Mouse (Mus musculus): ENCODE data around the gene B4galt4. TPM values are rescaled to one million over a fixed set of nuclear protein-coding genes. Genes with fewer than 3 reads are reported as not detected.
A peak's percentile ranks its signal among the peaks of the same experiment; 100 is the strongest.

Gene B4galt4
- total RNA-seq, 2 experiments from 2014 or later: 1.8 TPM; not detected in 1

DNA sequence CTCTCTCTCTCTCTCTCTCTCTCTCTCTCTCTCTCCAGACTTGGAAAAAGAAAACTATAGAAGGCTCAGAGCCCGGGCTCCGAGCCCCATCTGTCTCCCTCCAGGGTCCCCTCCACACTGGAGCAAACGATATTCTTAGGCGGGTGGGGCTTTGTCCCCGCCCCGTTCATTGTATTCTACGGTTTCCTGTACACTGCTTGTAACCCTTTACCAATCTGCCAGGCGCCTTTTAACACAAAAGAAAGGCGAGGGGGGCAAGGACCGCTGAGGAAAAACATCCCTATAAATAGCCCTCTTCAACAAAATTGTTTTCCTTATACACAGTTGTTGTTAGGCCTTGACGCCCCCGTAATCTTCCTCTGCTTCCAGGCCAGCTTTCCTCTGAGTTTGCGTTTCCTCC is 17.1 kb upstream of the B4galt4 start:
- ATAC-seq (replicated peaks; ENCODE audit: low FRiP score, low TSS enrichment, poor library complexity, severe bottlenecking): no peak

DNA sequence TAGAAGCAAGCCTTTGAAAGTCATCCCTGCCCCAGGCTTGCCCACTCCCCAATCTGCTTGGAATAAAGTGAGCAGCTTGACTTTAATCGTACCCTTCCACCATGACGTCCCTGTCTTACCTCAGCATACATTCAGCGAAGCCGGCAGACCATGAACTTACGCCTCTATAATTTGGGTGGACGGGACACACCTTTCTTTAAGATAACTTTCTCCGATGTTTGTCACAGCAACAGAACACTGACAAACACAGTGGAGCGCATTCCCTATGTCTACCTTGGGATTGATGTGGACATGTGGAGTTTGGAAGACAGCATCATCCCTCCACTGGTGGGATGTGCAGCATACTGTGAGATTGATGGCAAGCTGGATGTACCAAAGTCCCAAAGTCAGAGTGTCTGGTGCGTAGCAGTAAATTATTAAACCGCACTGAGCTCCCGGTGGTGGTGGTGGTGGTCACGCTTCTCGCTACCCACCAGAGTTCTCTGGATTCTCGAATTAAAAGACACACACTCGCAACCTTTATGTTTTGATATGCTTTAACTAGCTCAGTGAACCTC is 13.4 kb upstream of the B4galt4 start:
- no peak for ATAC-seq (replicated peaks; ENCODE audit: low FRiP score, low TSS enrichment, poor library complexity, severe bottlenecking)

DNA sequence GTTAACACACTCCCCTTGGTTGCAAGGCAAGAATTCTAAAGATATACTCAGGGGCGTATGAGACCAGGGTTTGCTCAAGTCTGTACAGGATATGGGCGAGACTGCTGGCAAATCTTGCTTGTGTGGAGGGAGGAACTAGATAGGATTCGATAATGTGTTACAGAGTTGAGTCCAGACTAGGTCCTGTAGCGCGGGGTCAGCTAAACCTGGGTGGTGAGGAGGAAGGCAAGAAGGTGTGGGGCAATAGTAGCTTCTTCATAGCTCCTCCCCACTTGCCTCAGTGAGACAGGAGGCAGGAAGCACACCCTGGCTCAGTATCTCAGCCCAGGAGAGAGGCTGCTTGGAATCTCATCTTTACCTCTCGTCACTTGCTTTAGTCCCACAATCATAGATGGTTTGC is 12.9 kb upstream of the B4galt4 start:
- ATAC-seq (replicated peaks; ENCODE audit: low FRiP score, low TSS enrichment, poor library complexity, severe bottlenecking): 0 out of 2 replicates have a peak, but pooled peaks have one; percentile 41

DNA sequence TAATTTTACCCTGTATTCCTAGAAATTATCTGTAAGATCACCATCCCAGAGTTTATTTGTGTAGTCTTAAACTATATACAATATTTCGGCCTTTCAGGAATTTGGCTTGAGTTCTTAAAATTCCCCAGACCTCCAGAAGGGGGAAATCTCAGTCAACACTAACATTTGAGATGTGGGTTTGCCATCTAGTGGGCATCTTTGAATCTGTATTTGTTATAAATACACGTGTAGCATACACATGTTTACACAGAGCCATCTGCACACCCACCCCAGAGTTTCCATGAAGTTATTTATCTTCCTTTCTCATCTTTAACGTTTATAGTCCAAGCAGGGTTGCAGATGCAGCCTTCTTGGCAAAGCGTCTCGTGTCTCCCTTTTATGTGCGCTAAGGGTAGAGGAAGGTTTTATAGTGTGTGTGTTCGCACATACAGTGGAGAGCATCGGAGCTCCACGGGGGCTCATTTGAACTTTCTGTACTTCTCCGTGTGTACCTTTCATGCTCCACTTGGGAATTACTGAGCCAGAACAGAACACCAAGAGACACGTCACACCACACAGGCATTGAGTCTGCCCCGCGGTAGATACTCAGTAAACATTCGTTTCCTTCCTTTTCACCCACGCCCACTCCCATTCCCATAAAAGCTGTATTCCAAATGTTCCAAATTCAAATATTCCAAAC is 12.3 kb upstream of the B4galt4 start:
- peak; percentile 74 for ATAC-seq (replicated peaks; ENCODE audit: low FRiP score, low TSS enrichment, poor library complexity, severe bottlenecking)

DNA sequence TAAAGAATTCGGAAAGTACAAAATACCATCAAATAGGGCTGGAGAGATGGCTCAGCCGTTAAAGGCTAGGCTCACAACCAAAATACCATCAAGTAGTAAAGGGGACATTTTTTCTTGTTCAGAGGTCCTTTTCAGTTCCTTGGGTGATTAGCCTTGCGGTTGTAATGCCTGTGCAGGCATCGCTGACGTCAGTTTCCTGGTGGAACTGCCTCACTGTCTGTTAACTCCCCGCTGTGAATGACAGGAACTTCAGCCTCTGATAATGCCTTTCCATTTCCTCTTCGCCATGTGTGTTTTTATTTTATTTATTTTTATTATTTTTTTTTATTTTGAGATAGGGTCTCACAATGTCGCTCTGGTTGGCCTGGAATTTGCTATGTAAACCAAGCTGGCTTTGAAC is 11.1 kb upstream of the B4galt4 start:
- ATAC-seq (replicated peaks; ENCODE audit: low FRiP score, low TSS enrichment, poor library complexity, severe bottlenecking): 0 out of 2 replicates have a peak, but pooled peaks have one; percentile 65

DNA sequence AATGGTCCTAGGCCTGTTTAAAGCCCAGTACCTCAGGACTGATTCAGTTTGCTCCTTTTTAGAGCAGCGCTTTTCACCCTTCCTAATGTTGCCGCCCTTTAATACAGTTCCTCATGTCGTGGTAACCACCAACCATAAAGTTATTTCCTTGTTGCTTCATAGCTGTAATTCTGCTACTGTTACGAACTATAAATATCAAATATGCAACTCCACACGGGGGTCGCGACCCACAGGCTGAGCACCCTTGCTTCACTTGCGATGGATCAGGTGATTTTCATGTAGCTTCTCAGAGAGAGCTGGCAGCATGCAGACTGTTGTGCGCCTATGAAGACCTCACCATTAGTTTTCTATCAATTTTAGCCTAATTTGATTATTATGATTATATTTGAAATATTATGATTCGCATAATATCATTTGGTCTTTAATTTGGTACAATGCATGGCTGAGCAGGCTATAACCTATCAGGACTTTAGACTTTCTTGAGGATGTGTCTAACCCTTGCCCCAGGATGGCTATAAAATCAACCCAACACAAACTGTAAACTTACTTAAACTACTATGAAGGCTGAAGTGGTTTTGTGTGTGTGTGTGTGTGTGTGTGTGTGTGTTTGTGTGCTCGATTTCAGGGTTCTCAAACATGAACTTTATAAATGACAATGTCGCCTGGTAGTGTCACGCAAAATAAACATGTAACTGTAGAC is 710 bp upstream of the B4galt4 start:
- ATAC-seq (replicated peaks; ENCODE audit: low FRiP score, low TSS enrichment, poor library complexity, severe bottlenecking): no peak

DNA sequence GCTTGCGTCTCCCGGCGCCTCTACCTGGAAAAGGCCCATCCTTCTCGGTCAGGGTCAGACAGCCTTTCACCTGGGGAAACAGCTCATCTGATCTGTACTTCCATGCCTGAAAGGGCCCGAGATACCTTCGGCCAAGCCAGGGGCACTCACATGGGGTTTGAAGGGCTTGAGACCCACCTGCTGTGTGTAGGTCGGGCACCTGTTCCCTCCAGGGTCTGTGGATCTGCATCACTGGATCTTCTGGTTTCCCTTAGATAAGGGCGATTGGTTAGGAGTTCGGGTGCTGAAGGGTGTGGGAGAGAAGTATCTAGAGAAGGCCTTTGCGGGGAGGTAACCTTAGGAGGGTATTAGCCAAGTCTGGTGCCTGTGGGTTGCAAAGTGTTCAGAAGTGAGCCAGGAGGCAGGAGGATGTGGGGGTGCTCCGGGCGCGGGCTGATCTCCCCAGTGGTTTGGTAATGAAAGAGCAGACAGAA is 631 bp downstream of the B4galt4 start:
- peak; percentile 52; the same call in 1 of the 2 replicates for ATAC-seq (replicated peaks; ENCODE audit: low FRiP score, low TSS enrichment, poor library complexity, severe bottlenecking)

DNA sequence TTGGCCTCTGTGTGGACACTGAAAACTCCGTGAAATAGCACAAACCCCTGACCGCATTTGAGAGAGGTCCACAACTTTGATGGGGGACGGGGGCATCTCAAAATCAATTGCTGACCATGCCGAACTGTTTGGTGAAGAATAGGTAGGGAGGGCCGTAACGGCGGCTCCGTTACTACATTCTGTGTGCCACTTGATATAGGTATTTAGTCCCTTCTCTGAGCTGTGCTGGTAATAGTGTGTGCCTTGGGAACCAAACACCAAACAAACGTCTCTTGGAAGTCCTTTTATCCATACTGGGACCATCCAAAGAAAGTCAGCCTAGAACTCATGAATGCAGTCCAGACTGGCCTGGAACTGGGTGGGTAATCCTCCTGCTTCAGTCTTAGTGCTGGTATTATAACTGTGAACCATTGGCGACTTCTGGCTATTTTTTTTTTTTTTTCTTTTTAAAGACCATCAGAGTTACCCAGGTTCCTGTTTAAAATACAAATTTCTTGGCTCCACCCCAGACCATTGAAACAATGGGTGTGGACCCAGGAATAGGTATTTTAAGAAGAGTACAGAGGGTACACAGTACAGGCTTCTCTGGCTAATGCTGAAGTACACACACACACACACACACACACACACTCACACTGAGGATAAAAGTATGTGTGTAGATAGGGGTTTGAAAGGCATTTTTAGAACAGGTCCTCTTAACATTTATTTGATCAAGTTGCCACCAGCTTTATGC is 2.0 kb downstream of the B4galt4 start:
- no peak for ATAC-seq (replicated peaks; ENCODE audit: low FRiP score, low TSS enrichment, poor library complexity, severe bottlenecking)

DNA sequence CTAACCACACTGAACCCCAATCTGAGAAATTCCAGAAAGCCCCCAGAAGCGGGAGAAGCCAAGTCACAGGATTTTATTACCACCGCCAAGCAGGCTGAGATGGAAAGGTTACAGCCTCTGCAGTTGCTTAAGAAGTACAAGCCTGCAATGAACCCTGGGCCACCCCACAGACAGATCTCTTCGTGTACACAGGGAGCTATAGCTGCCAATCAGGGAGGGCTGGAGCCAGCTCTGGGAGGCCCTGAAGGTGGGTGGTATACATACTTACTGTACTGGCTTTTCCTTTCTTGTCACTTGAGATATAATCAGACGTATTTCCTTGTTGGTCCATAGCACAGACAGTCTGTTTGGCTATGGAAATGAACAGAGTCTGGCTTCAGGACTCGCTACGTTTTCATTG is 8.7 kb downstream of the B4galt4 start:
- ATAC-seq (replicated peaks; ENCODE audit: low FRiP score, low TSS enrichment, poor library complexity, severe bottlenecking): no peak

DNA sequence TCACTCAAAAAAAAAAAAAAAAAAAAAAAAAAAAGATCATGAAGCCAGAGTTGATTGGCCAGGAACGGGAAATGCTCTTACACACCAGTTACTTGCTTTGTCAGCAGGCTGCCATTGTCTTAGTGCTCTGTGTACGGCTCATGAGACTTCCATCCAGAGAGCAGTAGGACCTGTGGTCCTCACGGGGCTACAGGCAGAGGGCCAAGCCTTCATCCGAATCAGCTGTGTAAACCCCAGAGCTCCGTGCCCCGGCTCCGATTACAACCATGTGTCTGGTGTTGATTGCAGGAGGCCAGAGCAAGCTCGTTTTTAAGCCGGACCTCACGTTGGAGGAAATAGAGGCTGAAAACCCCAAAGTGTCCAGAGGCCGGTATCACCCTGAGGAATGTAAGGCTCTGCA is 11.6 kb downstream of the B4galt4 start:
- ATAC-seq (replicated peaks; ENCODE audit: low FRiP score, low TSS enrichment, poor library complexity, severe bottlenecking): no peak

DNA sequence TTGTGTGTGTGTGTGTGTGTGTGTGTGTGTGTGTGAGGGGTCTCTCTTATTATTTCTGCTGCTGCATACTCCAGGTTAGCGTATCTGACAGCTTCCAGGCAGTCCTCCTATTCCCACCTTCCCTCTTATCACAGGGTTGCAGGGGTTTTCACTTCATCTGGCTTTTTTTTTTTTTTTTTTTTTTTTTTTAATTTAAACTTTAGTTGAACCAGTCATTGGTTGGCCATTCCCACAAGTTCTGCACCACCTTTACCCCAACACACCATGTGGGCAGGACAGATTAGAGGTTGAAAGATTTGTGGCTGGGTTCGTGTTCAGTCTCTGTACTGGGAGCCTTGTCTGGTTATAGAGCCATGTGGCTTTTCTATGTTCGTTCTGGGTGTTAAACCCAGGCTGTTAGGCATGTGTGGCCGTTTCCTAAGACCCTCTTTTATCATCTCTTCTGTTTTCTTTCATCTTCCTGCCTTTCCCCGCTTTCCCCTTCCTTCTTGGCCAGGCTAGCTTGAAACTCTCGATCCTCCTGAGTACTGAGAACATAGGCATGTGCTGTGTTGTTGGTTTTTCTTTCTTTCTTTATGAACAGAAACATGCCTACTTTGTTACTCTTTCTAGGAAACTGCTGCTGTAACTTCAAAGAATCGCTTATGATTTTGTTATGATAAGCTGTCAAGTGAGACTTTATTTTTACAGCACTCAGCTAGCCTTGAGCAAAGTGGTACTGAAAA is 13.6 kb downstream of the B4galt4 start:
- ATAC-seq (replicated peaks; ENCODE audit: low FRiP score, low TSS enrichment, poor library complexity, severe bottlenecking): peak; percentile 89

DNA sequence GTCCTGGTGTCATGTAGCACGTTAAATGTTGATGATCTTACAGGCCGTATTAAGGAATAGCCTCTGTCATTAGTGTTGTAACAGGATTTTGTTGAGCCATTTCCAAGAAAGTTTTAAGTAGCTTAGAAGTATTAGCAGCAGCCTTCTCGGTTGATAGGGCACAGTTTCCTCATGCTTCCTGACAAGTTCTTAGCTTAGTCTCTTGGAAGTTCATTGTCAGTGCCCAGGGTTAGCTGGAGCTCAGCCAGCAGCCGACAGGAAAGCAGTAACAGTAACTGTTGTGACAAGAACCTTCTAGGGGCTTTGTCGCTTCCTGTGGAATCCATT is 14.1 kb downstream of the B4galt4 start:
- no peak for ATAC-seq (replicated peaks; ENCODE audit: low FRiP score, low TSS enrichment, poor library complexity, severe bottlenecking)

DNA sequence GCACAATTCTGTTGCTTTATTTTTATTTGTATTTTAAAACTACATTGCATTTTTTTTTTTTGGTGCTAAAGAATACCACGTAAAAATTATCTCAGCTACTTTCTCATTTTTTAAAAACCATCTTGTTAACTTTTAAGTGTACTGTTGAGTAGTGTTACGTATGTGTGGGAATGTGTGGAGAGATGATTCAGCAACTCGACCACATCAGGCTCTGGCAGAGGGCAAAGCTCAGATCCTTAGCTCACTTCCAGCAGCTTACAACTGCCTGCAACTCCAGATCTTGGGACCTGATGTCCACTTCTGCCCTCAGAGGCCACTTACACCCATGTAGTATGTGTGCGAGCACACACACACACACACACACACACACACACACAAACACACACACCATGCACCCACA is 14.5 kb downstream of the B4galt4 start:
- ATAC-seq (replicated peaks; ENCODE audit: low FRiP score, low TSS enrichment, poor library complexity, severe bottlenecking): no peak

DNA sequence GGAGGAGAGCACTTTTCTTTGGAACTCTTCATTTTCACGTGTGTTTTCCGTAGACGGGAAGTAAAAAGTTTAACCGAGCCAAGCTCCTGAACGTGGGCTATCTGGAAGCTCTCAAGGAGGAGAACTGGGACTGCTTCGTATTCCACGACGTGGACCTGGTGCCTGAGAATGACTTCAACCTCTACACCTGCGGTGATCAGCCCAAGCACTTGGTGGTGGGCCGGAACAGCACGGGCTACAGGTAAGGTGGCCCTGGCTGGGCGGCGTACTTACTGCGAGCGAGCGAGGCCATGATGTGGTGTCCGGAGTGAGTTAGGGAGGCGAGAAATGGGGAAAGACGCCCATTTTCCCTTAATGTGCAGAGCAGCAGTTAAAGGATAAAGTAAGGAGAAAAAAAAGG is 15.6 kb downstream of the B4galt4 start:
- no peak for ATAC-seq (replicated peaks; ENCODE audit: low FRiP score, low TSS enrichment, poor library complexity, severe bottlenecking)

DNA sequence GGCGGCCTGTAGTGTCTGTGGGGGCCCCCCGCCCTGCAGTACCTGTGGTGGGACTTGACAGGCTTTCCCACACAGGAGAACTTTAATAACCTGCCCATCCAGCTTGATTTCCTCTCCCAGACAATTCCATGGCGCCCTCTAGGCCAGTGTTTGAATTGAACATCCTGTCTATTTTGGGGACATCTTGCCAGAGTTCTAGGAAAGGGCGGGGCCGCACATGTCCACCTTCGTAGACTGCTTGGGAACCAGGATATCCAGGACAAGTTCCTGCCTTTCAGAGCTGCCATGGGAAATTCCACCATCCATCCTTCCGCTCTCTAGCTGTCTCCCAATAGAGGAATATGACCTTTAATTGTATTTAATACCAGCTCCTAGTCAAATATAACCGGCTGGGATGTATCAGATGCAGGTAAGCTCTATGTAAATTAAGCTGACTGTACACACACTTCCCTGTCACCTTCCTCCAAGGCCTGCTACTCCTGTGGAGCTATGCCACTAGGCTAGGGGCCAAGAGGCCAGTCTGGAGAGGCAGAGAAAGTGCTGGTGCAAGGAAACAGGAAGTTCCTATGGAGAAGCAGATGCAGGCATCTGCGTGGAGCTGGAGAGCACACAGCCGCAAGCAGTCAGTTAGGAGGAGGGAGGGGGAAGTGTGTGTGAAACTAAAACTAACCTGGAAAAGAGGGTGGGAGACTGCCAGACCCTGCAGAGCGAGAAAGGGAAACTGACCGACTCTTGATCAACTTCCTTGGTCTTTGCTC is 16.2 kb downstream of the B4galt4 start:
- ATAC-seq (replicated peaks; ENCODE audit: low FRiP score, low TSS enrichment, poor library complexity, severe bottlenecking): no peak

DNA sequence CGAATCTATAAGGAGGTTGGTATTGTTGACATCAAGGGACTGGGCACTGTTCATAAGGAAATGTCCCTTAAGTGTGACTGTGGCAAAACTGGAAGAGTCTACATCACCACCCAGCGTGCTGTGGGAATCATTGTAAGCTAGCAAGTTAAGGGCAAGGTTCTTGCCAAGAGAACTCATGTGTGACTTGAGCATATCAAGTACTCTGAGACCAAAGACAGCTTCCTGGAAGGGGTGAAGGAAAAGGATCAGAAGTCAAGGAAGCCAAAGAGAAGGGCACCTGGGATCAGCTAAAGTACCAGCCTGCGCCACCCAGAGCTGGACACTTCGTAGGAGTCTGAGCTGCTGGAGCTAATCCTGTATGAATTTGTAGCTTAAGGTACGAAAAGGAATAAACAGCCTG is 18.2 kb downstream of the B4galt4 start:
- no peak for ATAC-seq (replicated peaks; ENCODE audit: low FRiP score, low TSS enrichment, poor library complexity, severe bottlenecking)

DNA sequence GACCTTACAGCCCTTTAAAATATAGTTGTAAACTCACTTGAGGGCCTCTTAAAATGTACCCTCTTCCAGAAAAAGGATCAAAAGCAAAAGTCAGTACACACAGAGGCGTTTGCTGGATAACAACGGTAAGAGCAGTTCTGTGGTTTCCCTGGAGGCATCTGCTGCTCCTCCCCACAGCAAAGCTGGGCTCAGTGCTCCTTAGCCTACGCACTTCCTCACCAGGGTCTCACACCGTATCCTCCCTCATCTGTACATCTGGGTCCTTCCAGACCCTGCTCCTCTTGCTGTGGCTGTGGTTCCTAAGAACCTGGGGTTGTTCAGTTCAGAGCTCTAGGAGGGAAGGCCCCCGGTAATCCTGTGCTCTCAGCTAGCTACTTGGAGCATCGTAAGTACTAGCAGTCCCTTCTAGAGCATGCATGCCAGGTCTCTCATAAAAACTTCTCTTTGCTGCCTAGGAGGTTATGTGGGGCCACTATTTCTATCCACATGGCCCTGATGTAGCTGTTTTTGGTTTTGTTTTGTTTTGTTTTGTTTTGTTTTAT is 18.8 kb downstream of the B4galt4 start:
- 0 out of 2 replicates have a peak, but pooled peaks have one; percentile 39 for ATAC-seq (replicated peaks; ENCODE audit: low FRiP score, low TSS enrichment, poor library complexity, severe bottlenecking)

DNA sequence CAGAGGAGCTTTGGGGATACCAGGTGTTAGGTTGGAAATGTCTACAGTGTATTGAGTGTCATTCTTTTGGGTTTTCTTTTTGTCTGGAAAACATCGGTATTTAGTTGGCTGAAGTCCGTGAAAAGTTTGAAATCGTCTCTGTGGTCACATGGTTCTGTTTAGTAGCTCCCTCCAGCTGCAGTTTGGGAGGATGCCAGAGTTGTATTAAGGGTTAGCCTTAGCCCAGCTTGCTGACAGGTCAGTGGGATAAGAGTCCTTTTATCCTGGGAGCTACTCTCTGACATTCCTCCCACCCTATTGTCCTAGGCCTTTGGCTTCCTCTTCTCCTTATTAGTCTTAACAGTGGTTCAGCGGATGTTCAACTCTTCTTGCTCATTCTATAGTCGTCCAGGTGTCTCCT is 19.9 kb downstream of the B4galt4 start:
- ATAC-seq (replicated peaks; ENCODE audit: low FRiP score, low TSS enrichment, poor library complexity, severe bottlenecking): no peak

DNA sequence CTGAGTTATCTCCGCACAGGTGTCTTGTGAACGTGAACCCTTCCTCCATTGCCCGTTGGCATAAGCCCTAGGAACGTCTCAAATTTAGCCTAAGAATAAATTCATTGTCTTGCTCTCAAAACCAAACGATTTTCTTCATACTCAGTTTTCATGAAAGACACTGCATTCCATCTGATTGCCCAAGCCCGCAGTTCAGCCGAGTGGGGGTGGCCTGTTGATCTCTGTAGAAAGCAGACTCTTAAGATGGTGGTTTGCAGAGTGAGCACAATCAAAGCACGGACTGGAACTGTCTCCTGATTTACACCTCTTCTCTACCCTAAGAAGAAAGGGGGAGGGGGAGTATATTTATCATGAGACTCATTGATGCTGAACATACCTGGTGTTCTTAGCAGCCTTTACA is 20.3 kb downstream of the B4galt4 start:
- no peak for ATAC-seq (replicated peaks; ENCODE audit: low FRiP score, low TSS enrichment, poor library complexity, severe bottlenecking)

All from megakaryocyte-erythroid progenitor cell, adult 5-6 weeks (primary cell).